Mouse (Mus musculus) forebrain, postnatal 0 days (tissue): ENCODE results near the gene Pdcd1lg2. TPM values are rescaled to one million over a fixed set of nuclear protein-coding genes. Genes with fewer than 3 reads are reported as not detected.
"Not testable (repeated sequence)": the region's sequence is repeated elsewhere in the genome, so short reads cannot be mapped to it uniquely, and the experiment has no call there.

Experiments used
- ATAC-seq: fragments of 200-750 bp; cut with Nextera tagmentation; 2 replicates; pipeline ENCODE4 v1.8.0; 2017; ENCODE audit warnings: mild to moderate bottlenecking, moderate library complexity
- DNase-seq: peaks from one replicate; pipeline ENCODE4 v3.0.0-alpha.2; 2015
- H3K27ac ChIP-seq: fragments of 300-500 bp; sonication (generic); 2 replicates; pipeline ENCODE4 v1.5.1; 2014; ENCODE audit warnings: low read depth, mild to moderate bottlenecking, antibody characterized with exemption, low read length, moderate library complexity, mixed read lengths
- H3K27me3 ChIP-seq: fragments of 300-500 bp; sonication (generic); 2 replicates; pipeline ENCODE4 v1.6.1; 2014; ENCODE audit warnings: mild to moderate bottlenecking, low read length, mixed read lengths; ENCODE audit not compliant: insufficient read depth
- H3K36me3 ChIP-seq: fragments of 300-500 bp; sonication (generic); 2 replicates; pipeline ENCODE4 v1.6.1; 2014; ENCODE audit warnings: mild to moderate bottlenecking, moderate library complexity; ENCODE audit not compliant: insufficient read depth
- H3K4me1 ChIP-seq: fragments of 300-500 bp; sonication (generic); 2 replicates; pipeline ENCODE4 v1.6.1; 2014; ENCODE audit warnings: antibody characterized with exemption; ENCODE audit not compliant: insufficient read depth
- H3K4me2 ChIP-seq: fragments of 300-500 bp; sonication (generic); 2 replicates; pipeline ENCODE4 v1.6.1; 2014; ENCODE audit warnings: low read depth, mild to moderate bottlenecking, moderate library complexity
- H3K4me3 ChIP-seq: fragments of 300-500 bp; sonication (generic); 2 replicates; pipeline ENCODE4 v1.5.1; 2014; ENCODE audit warnings: low read depth, low read length, mixed read lengths
- H3K9ac ChIP-seq: fragments of 300-500 bp; sonication (generic); 2 replicates; pipeline ENCODE4 v1.6.1; 2014; ENCODE audit warnings: mild to moderate bottlenecking
- H3K9me3 ChIP-seq: fragments of 300-500 bp; sonication (generic); 2 replicates; pipeline ENCODE4 v1.6.1; 2016; ENCODE audit warnings: low read length
- CTCF ChIP-seq: sonication (generic); IDR thresholded peaks from 2 replicates; pipeline ENCODE4 v1.5.1; 2016; ENCODE audit warnings: antibody characterized with exemption, control low read depth, low read depth
- whole genome bisulfite sequencing: fragments of 180-500 bp; shearing (Covaris S2); extraction: QIAGEN DNeasy Blood & Tissue Kit; methylation state at CpG from one replicate; pipeline ENCODE4 v1.1.7; 2014; 5-methylcytosine and 5-hydroxymethylcytosine counted together
- polyA plus RNA-seq: library from polyadenylated mRNA; unstranded; fragments of >200 nt; fragmentation: Nextera tagmentation; extraction: Ambion mirVana; gene quantifications from 2 replicates; pipeline ENCODE4 v1.2.1, GENCODE M21; 2015
- total RNA-seq: library from RNA; depleted of rRNA; stranded (reverse); fragments of >200 nt; gene quantifications from 2 replicates; pipeline ENCODE4 v1.2.3, GENCODE M21; 2014

The Pdcd1lg2 gene
- total and polyA plus RNA-seq, 2 experiments from 2014 or later, result 0.19 TPM; not detected in 1

GRCm38 (mm10) chr19:29403251-29403650, 7.5 kb upstream of the Pdcd1lg2 start:
- H3K9ac ChIP-seq, result no peak overlapping the region
- TF ChIP-seq CTCF, result no peak
- no peaks in the 10 kb centered on the region for H3K27me3 ChIP-seq
- H3K4me2 ChIP-seq, result no peak overlapping the region
- no peaks in the 10 kb centered on the region for H3K36me3 ChIP-seq
- WGBS, result 92% methylated on average over 4 of the region's 4 CpGs
- no peaks in the 10 kb centered on the region; the same call in 1 of the 2 replicates for H3K9me3 ChIP-seq
- no peaks in the 10 kb centered on the region for H3K4me1 ChIP-seq
- no peak for ATAC-seq
- DNase-seq, result no peak
- H3K27ac ChIP-seq, result no peak overlapping the region
- no peak overlapping the region for H3K4me3 ChIP-seq

- no peaks in the 10 kb centered on the region for H3K36me3 ChIP-seq
- H3K9ac ChIP-seq, result no peak overlapping the region
- DNase-seq, result no peak
- no peak overlapping the region for H3K27ac ChIP-seq
- no peak for TF ChIP-seq CTCF
- WGBS, result 74% methylated on average over 2 of the region's 2 CpGs
- no peaks in the 10 kb centered on the region; the same call in 1 of the 2 replicates for H3K9me3 ChIP-seq
- H3K4me3 ChIP-seq, result no peak overlapping the region
- no peaks in the 10 kb centered on the region for H3K4me1 ChIP-seq
- no peaks in the 10 kb centered on the region for H3K27me3 ChIP-seq
- no peak for ATAC-seq
- H3K4me2 ChIP-seq, result no peak overlapping the region
These were observed 5.3 kb upstream of the Pdcd1lg2 start for GRCm38 (mm10) chr19:29405388-29405787.

GRCm38 (mm10) chr19:29406042-29407017, 4.4 kb upstream of the Pdcd1lg2 start:
- Histone ChIP-seq H3K36me3 (no peaks in the 10 kb centered on the region), H3K4me3 (no peak overlapping the region), H3K9ac (no peak overlapping the region), H3K9me3 (no peaks in the 10 kb centered on the region; the same call in 1 of the 2 replicates), H3K27me3 (no peaks in the 10 kb centered on the region), H3K4me1 (no peaks in the 10 kb centered on the region), H3K27ac (no peak overlapping the region), H3K4me2 (no peak overlapping the region)
- TF ChIP-seq CTCF, result no peak
- no peak for ATAC-seq
- no peak for DNase-seq
- 87% methylated on average over 18 of the region's 18 CpGs for WGBS

GRCm38 (mm10) chr19:29412476-29413420, 2.0 kb downstream of the Pdcd1lg2 start:
- no peaks in the 10 kb centered on the region for H3K9me3 ChIP-seq
- TF ChIP-seq CTCF, result no peak
- H3K9ac ChIP-seq, result no peak overlapping the region
- DNase-seq (peak; percentile 68), ATAC-seq (no peak; the same call in 1 of the 2 replicates)
- no peaks in the 10 kb centered on the region for H3K4me1 ChIP-seq
- H3K4me2 ChIP-seq, result no peak overlapping the region
- H3K27ac ChIP-seq, result no peak overlapping the region
- H3K27me3 ChIP-seq, result no peaks in the 10 kb centered on the region
- H3K4me3 ChIP-seq, result no peak overlapping the region
- WGBS, result 55% methylated on average over 6 of the region's 6 CpGs
- H3K36me3 ChIP-seq, result no peaks in the 10 kb centered on the region

GRCm38 (mm10) chr19:29414513-29414912, 3.8 kb downstream of the Pdcd1lg2 start:
- no peak for ATAC-seq

GRCm38 (mm10) chr19:29414917-29415316, 4.2 kb downstream of the Pdcd1lg2 start:
- not testable (repeated sequence) for ATAC-seq, H3K9me3 ChIP-seq, H3K27ac ChIP-seq, DNase-seq, H3K9ac ChIP-seq, H3K27me3 ChIP-seq, H3K4me1 ChIP-seq, H3K4me2 ChIP-seq, H3K36me3 ChIP-seq, H3K4me3 ChIP-seq

More at GRCm38 (mm10) chr19:29414513-29414912, 3.8 kb downstream of the Pdcd1lg2 start:
- Histone ChIP-seq H3K27ac (no peak overlapping the region), H3K9ac (no peak overlapping the region), H3K36me3 (no peaks in the 10 kb centered on the region), H3K4me1 (no peaks in the 10 kb centered on the region), H3K4me3 (no peak overlapping the region), H3K4me2 (no peak overlapping the region), H3K9me3 (no peaks in the 10 kb centered on the region), H3K27me3 (no peaks in the 10 kb centered on the region)
- no peak for TF ChIP-seq CTCF
- DNase-seq, result no peak
- WGBS, result 91% methylated on average over 3 of the region's 3 CpGs
